Mouse (Mus musculus): ENCODE data around the gene Mecom.
"Not testable (repeated sequence)": the region's sequence is repeated elsewhere in the genome, so short reads cannot be mapped to it uniquely, and the experiment has no call there.

Gene Mecom

GRCm38 (mm10) chr3:30253714-30254113 is 294.1 kb downstream of the Mecom start:
- no peak for DNase-seq (ENCODE audit: low read depth, low spot score)

GRCm38 (mm10) chr3:30248656-30249384 is 299.0 kb downstream of the Mecom start:
- no peak for DNase-seq (ENCODE audit: low read depth, low spot score)

GRCm38 (mm10) chr3:30247256-30247655 is 300.6 kb downstream of the Mecom start:
- DNase-seq (ENCODE audit: low read depth, low spot score) = no peak

GRCm38 (mm10) chr3:30246431-30247041 is 301.3 kb downstream of the Mecom start:
- DNase-seq (ENCODE audit: low read depth, low spot score) = no peak

GRCm38 (mm10) chr3:30245950-30246349 is 301.9 kb downstream of the Mecom start:
- no peak for DNase-seq (ENCODE audit: low read depth, low spot score)

- no peak for DNase-seq (ENCODE audit: low read depth, low spot score)
Measured at GRCm38 (mm10) chr3:30244401-30244871, 303.4 kb downstream of the Mecom start.

- no peak for DNase-seq (ENCODE audit: low read depth, low spot score)
Measured at GRCm38 (mm10) chr3:30243776-30244275, 304.0 kb downstream of the Mecom start.

- no peak for DNase-seq (ENCODE audit: low read depth, low spot score)
Measured at GRCm38 (mm10) chr3:30239416-30239815, 308.4 kb downstream of the Mecom start.

- no peak for DNase-seq (ENCODE audit: low read depth, low spot score)
Measured at GRCm38 (mm10) chr3:30237493-30237892, 310.3 kb downstream of the Mecom start.

GRCm38 (mm10) chr3:30234018-30234417 is 313.8 kb downstream of the Mecom start:
- DNase-seq (ENCODE audit: low read depth, low spot score) = no peak

- no peak for DNase-seq (ENCODE audit: low read depth, low spot score)
Measured at GRCm38 (mm10) chr3:30227964-30228670, 319.7 kb downstream of the Mecom start.

GRCm38 (mm10) chr3:30226928-30227370 is 320.9 kb downstream of the Mecom start:
- DNase-seq (ENCODE audit: low read depth, low spot score) = no peak

GRCm38 (mm10) chr3:30225200-30225599 is 322.6 kb downstream of the Mecom start:
- not testable (repeated sequence) for DNase-seq (ENCODE audit: low read depth, low spot score)

- DNase-seq (ENCODE audit: low read depth, low spot score) = no peak
Measured at GRCm38 (mm10) chr3:30220701-30221412, 327.0 kb downstream of the Mecom start.

- DNase-seq (ENCODE audit: low read depth, low spot score) = no peak
Measured at GRCm38 (mm10) chr3:30219891-30220290, 327.9 kb downstream of the Mecom start.

GRCm38 (mm10) chr3:30219190-30219884 is 328.5 kb downstream of the Mecom start:
- no peak for DNase-seq (ENCODE audit: low read depth, low spot score)

GRCm38 (mm10) chr3:30214607-30215006 is 333.2 kb downstream of the Mecom start:
- DNase-seq (ENCODE audit: low read depth, low spot score) = no peak

- no peak for DNase-seq (ENCODE audit: low read depth, low spot score)
Measured at GRCm38 (mm10) chr3:30213540-30214170, 334.2 kb downstream of the Mecom start.

- no peak for DNase-seq (ENCODE audit: low read depth, low spot score)
Measured at GRCm38 (mm10) chr3:30212802-30213201, 335.0 kb downstream of the Mecom start.

- no peak for DNase-seq (ENCODE audit: low read depth, low spot score)
Measured at GRCm38 (mm10) chr3:30209131-30209530, 338.7 kb downstream of the Mecom start.
